Mouse (Mus musculus): ENCODE measurements at regions not wholly inside any gene's neighbourhood (a gene's known extent, or its start where the extent isn't known, plus 50 kb on each side); places are given as distances from the start of the nearest gene placed in this dataset.
A peak's percentile ranks its signal among the peaks of the same experiment; 100 is the strongest.

- H3K36me3 ChIP-seq (ENCODE audit: control insufficient read depth, insufficient read depth, low read length): no peaks in the 10 kb centered on the region; the same call in 1 of the 2 replicates
- ATAC-seq (ENCODE audit: insufficient read depth, low FRiP score, low TSS enrichment) (no peak), DNase-seq (ENCODE audit: low spot score) (no peak)
- no peaks in the 10 kb centered on the region for H3K27me3 ChIP-seq (ENCODE audit: control insufficient read depth, insufficient read depth, low read length)
- peaks cover 2% of the 10 kb centered on the region; the same call in 1 of the 2 replicates for H3K9me3 ChIP-seq (ENCODE audit: control insufficient read depth, low read length)
- H3K4me1 ChIP-seq (ENCODE audit: control insufficient read depth, insufficient read depth, low read length): no peaks in the 10 kb centered on the region
- H3K4me3 ChIP-seq (ENCODE audit: low read depth, low read length): no peak overlapping the region
- 81% methylated on average over 10 of the region's 10 CpGs for WGBS
- H3K4me2 ChIP-seq (ENCODE audit: low read depth): no peak overlapping the region
- H3K9ac ChIP-seq (ENCODE audit: low read length): no peak overlapping the region
- no peak overlapping the region for H3K27ac ChIP-seq (ENCODE audit: low read depth, low read length)
These were observed 464.6 kb upstream of the Gm19410 start for GRCm38 (mm10) chr8:35300881-35301521.

- H3K9me3 ChIP-seq (ENCODE audit: control insufficient read depth, low read length): peaks cover 2% of the 10 kb centered on the region; the same call in 1 of the 2 replicates
- no peak for ATAC-seq (ENCODE audit: insufficient read depth, low FRiP score, low TSS enrichment)
- no peaks in the 10 kb centered on the region for H3K4me1 ChIP-seq (ENCODE audit: control insufficient read depth, insufficient read depth, low read length)
- no peak overlapping the region for H3K4me2 ChIP-seq (ENCODE audit: low read depth)
- no peak overlapping the region for H3K27ac ChIP-seq (ENCODE audit: low read depth, low read length)
- H3K27me3 ChIP-seq (ENCODE audit: control insufficient read depth, insufficient read depth, low read length): no peaks in the 10 kb centered on the region
- DNase-seq (ENCODE audit: low spot score): no peak
- no peak overlapping the region for H3K9ac ChIP-seq (ENCODE audit: low read length)
- no peaks in the 10 kb centered on the region; the same call in 1 of the 2 replicates for H3K36me3 ChIP-seq (ENCODE audit: control insufficient read depth, insufficient read depth, low read length)
- H3K4me3 ChIP-seq (ENCODE audit: low read depth, low read length): no peak overlapping the region
- WGBS: 91% methylated on average over 7 of the region's 7 CpGs
These were observed 462.7 kb upstream of the Gm19410 start for GRCm38 (mm10) chr8:35302856-35303255.

DNA sequence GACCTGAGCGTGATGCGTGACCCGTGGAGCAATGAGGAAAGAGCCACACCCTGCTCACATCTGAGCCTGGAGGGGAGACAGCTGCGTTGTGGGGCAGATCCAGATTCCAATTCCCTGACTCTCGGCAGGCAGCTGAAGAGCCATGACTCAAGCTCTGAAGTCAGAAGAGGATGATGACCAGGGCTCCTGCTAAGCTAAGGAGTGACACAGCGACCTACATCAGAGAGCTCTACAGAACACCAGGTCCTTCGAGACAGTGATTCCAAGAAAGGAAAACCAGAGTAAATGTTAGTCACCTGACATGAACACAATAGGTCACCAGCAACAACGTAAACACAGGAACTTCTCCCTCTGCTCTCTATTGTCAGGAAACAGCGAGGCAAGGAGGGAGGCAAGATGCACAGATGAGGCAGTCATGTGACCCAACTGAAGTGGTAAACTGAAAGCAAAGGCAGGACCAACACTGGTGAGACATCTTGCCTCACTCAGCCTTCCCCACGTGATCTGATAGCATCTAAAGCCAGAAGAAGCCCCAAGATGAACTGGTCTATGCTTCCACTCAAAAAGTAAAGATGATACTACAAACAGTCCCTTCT lies 444.2 kb upstream of the Gm19410 start:
- H3K9me3 ChIP-seq (ENCODE audit: control insufficient read depth, low read length): no peaks in the 10 kb centered on the region
- H3K4me3 ChIP-seq (ENCODE audit: low read depth, low read length): no peak overlapping the region
- ATAC-seq (ENCODE audit: insufficient read depth, low FRiP score, low TSS enrichment): no peak
- H3K27me3 ChIP-seq (ENCODE audit: control insufficient read depth, insufficient read depth, low read length): no peaks in the 10 kb centered on the region
- H3K27ac ChIP-seq (ENCODE audit: low read depth, low read length): no peak overlapping the region
- no peak overlapping the region for H3K9ac ChIP-seq (ENCODE audit: low read length)
- DNase-seq (ENCODE audit: low spot score): no peak
- H3K4me2 ChIP-seq (ENCODE audit: low read depth): no peak overlapping the region
- no peaks in the 10 kb centered on the region for H3K4me1 ChIP-seq (ENCODE audit: control insufficient read depth, insufficient read depth, low read length)
- 86% methylated on average over 10 of the region's 10 CpGs for WGBS
- no peaks in the 10 kb centered on the region for H3K36me3 ChIP-seq (ENCODE audit: control insufficient read depth, insufficient read depth, low read length)

- DNase-seq (ENCODE audit: low spot score) (peak; percentile 16), ATAC-seq (ENCODE audit: insufficient read depth, low FRiP score, low TSS enrichment) (no peak)
- WGBS: 69% methylated on average over 15 of the region's 15 CpGs
- Histone ChIP-seq H3K27ac (ENCODE audit: low read depth, low read length) (no peak overlapping the region), H3K4me2 (ENCODE audit: low read depth) (no peak overlapping the region), H3K4me3 (ENCODE audit: low read depth, low read length) (no peak overlapping the region), H3K9ac (ENCODE audit: low read length) (no peak overlapping the region), H3K4me1 (ENCODE audit: control insufficient read depth, insufficient read depth, low read length) (no peaks in the 10 kb centered on the region), H3K36me3 (ENCODE audit: control insufficient read depth, insufficient read depth, low read length) (no peaks in the 10 kb centered on the region), H3K27me3 (ENCODE audit: control insufficient read depth, insufficient read depth, low read length) (no peaks in the 10 kb centered on the region), H3K9me3 (ENCODE audit: control insufficient read depth, low read length) (no peaks in the 10 kb centered on the region)
These were observed 442.2 kb upstream of the Gm19410 start for GRCm38 (mm10) chr8:35323180-35323975.

Data from neural tube, embryonic 11.5 days (tissue).